Mouse (Mus musculus): ENCODE results near the gene Slc16a10.

DNA sequence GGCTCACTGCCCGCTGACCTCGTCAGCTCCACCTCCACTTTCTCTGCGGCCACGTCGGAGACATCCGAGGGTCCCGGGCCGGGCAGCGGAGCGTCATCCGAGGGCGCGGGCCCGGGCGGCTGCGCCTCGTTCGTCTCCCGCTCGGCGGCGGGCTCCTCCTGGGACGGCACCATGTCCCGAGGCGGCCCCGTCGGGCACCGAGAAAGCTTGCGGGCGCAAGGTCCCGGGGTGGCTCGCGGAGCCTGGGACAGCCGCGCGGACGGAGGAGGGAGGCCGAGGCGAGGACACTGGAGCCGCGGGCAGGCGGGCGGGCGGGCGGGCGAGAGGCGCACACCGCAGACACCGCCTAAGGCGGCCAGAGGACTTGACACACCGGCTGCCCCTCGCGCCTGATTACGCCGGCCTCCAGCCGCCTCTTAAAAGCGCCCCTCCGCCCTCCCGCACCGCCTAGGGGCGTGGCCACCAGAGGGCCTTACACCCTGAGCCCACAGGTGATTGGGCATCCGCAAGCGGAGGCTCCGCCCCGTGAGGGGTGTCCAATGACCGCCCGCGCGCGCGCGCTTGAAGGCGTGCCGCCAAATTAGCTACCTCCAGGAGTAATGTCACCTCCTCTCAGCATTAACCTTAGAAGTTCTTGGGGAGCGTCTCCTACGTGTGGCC, at the start of gene Slc16a10:
- TF ChIP-seq CTCF (IDR thresholded peaks at IDR 0.05) (peak; percentile 27), EP300 (IDR thresholded peaks at IDR 0.05) (no peak)
